Mouse (Mus musculus) hindbrain, postnatal 0 days (tissue): ENCODE data around the gene Mad1l1. TPM values are rescaled to one million over a fixed set of nuclear protein-coding genes. Genes with fewer than 3 reads are reported as not detected.
A peak's percentile ranks its signal among the peaks of the same experiment; 100 is the strongest.

Experiments
- ATAC-seq: fragments of 200-750 bp; cut with Nextera tagmentation; 2 replicates; pipeline ENCODE4 v1.8.0; 2017; ENCODE audit warnings: mild to moderate bottlenecking, moderate TSS enrichment, moderate library complexity
- DNase-seq: peaks from one replicate; pipeline ENCODE4 v3.0.0-alpha.2; 2015; ENCODE audit warnings: low spot score
- H3K27ac ChIP-seq: fragments of 300-500 bp; sonication (generic); 2 replicates; pipeline ENCODE4 v1.5.1; 2014; ENCODE audit warnings: mild to moderate bottlenecking
- H3K27me3 ChIP-seq: fragments of 300-500 bp; sonication (generic); 2 replicates; pipeline ENCODE4 v1.6.1; 2014; ENCODE audit warnings: low read length, mixed read lengths; ENCODE audit not compliant: insufficient read depth
- H3K36me3 ChIP-seq: fragments of 300-500 bp; sonication (generic); 2 replicates; pipeline ENCODE4 v1.6.1; 2014; ENCODE audit warnings: low read length, mixed read lengths; ENCODE audit not compliant: insufficient read depth
- H3K4me1 ChIP-seq: fragments of 300-500 bp; sonication (generic); 2 replicates; pipeline ENCODE4 v1.6.1; 2014; ENCODE audit warnings: antibody characterized with exemption, low read length, mixed read lengths; ENCODE audit not compliant: insufficient read depth
- H3K4me2 ChIP-seq: fragments of 300-500 bp; sonication (generic); 2 replicates; pipeline ENCODE4 v1.6.1; 2014; ENCODE audit warnings: low read depth, mild to moderate bottlenecking, low read length, moderate library complexity, mixed read lengths
- H3K4me3 ChIP-seq: fragments of 300-500 bp; sonication (generic); 2 replicates; pipeline ENCODE4 v1.5.1; 2014; ENCODE audit warnings: low read length
- H3K9ac ChIP-seq: fragments of 300-500 bp; sonication (generic); replicated peaks from 2 replicates; pipeline ENCODE4 v1.6.1; 2014; ENCODE audit warnings: mild to moderate bottlenecking, low read length, moderate library complexity, mixed read lengths
- H3K9me3 ChIP-seq: fragments of 300-500 bp; sonication (generic); 2 replicates; pipeline ENCODE4 v1.6.1; 2016; ENCODE audit warnings: low read length, mixed read lengths
- CTCF ChIP-seq: IDR thresholded peaks from 2 replicates; pipeline ENCODE4 v1.5.1; 2016; ENCODE audit warnings: antibody characterized with exemption, control low read depth, low read depth
- WGBS: fragments of 180-500 bp; shearing (Covaris S2); extraction: QIAGEN DNeasy Blood & Tissue Kit; methylation state at CpG from one replicate; pipeline ENCODE4 v1.1.7; 2014; 5-methylcytosine and 5-hydroxymethylcytosine counted together
- polyA plus RNA-seq: library from polyadenylated mRNA; unstranded; fragments of >200 nt; fragmentation: Nextera tagmentation; extraction: Ambion mirVana; gene quantifications from 2 replicates; pipeline ENCODE4 v1.2.1, GENCODE M21; 2015
- total RNA-seq: library from RNA; depleted of rRNA; stranded (reverse); fragments of >200 nt; gene quantifications from 2 replicates; pipeline ENCODE4 v1.2.3, GENCODE M21; 2014

Mad1l1 gene
- total and polyA plus RNA-seq, 2 experiments from 2014 or later: 29.1 to 30.9 TPM

GRCm38 (mm10) chr5:140101409-140102009 lies 219.8 kb downstream of the Mad1l1 start:
- Histone ChIP-seq H3K27ac (no peak overlapping the region), H3K4me2 (no peak overlapping the region), H3K9me3 (no peaks in the 10 kb centered on the region), H3K9ac (no peak overlapping the region), H3K4me3 (no peak overlapping the region), H3K36me3 (no peaks in the 10 kb centered on the region), H3K27me3 (no peaks in the 10 kb centered on the region), H3K4me1 (no peaks in the 10 kb centered on the region; the same call in 1 of the 2 replicates)
- TF ChIP-seq CTCF: no peak
- DNase-seq: no peak
- ATAC-seq: no peak
- 57% methylated on average over 14 of the region's 14 CpGs for WGBS

DNA sequence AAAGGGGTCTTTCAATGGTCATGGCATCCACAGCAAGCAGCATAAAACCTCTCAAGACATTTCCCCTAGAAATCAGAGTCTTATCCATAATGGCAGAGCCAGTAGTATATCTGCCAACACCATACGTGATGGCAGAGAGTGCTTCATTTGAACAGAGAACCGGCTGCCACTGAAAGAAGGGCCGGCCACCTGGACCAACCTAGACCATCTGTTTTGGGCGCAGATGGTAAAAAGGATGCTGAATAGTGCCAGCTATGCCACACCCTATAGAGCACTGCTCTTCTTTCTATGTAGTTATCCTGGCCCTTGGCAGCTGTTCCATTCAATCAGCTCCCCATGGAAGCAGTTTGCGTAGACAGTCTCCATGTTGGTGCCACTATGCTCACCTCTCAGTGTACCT lies 222.6 kb downstream of the Mad1l1 start:
- 69% methylated on average over 5 of the region's 5 CpGs for WGBS
- TF ChIP-seq CTCF: no peak
- no peaks in the 10 kb centered on the region; the same call in 1 of the 2 replicates for H3K4me1 ChIP-seq
- DNase-seq (peak; percentile 48), ATAC-seq (no peak)
- no peak overlapping the region for H3K4me2 ChIP-seq
- no peaks in the 10 kb centered on the region for H3K36me3 ChIP-seq
- no peak overlapping the region for H3K4me3 ChIP-seq
- no peak overlapping the region for H3K9ac ChIP-seq
- no peaks in the 10 kb centered on the region for H3K27me3 ChIP-seq
- no peaks in the 10 kb centered on the region for H3K9me3 ChIP-seq
- no peak overlapping the region for H3K27ac ChIP-seq

DNA sequence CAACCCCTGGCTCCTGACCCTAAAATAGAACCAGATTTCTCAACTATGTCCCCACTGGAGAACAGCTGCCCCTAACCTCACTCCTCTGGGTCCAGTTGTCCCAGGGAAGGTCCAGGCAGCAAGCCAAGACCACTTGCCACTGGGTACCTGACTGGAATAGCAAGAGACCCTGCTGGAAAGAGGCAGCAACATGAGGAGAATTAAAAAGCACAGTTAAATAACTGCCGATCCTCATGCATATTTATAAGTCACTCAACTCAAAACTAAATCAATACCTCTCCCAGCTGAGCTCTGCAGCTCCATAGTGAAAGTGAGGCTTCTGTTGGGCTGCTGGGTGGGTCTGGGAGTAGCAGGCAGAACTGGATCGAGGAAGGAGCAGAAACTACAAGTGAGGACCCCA lies 226.1 kb downstream of the Mad1l1 start:
- ATAC-seq: peak; percentile 75
- H3K27me3 ChIP-seq: no peaks in the 10 kb centered on the region
- H3K4me2 ChIP-seq: no peak overlapping the region
- no peaks in the 10 kb centered on the region for H3K9me3 ChIP-seq
- H3K4me1 ChIP-seq: peaks cover 24% of the 10 kb centered on the region
- 17% methylated on average over 2 of the region's 2 CpGs for WGBS
- H3K27ac ChIP-seq: no peak overlapping the region
- no peak overlapping the region for H3K9ac ChIP-seq
- DNase-seq: peak; percentile 90
- no peak overlapping the region for H3K4me3 ChIP-seq
- H3K36me3 ChIP-seq: no peaks in the 10 kb centered on the region
- TF ChIP-seq CTCF: no peak

DNA sequence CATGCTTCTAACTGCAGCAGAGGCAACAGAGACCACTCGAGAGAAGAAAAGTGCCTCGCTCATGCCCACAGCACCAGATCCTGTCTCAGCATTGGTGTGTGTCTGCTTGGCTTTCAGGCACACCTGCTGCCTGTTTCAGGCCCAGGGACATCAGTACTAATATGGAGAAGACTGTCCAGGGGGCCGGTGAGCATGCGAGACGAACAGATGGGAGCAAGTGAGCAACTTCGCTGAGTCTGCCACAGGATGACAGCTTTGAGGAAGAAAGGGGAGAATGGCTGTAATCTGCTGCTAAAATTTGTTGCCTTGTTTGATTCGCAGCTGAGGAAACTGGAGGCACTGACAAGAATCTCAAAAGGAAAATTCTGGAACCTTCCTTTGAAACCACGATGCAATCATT lies 227.9 kb downstream of the Mad1l1 start:
- Histone ChIP-seq H3K4me2 (no peak overlapping the region), H3K36me3 (no peaks in the 10 kb centered on the region), H3K4me1 (peaks cover 24% of the 10 kb centered on the region), H3K4me3 (no peak overlapping the region), H3K9me3 (no peaks in the 10 kb centered on the region), H3K9ac (no peak overlapping the region), H3K27me3 (no peaks in the 10 kb centered on the region), H3K27ac (no peak overlapping the region)
- DNase-seq: no peak
- ATAC-seq: no peak
- no peak for TF ChIP-seq CTCF
- WGBS: 55% methylated on average over 8 of the region's 8 CpGs

DNA sequence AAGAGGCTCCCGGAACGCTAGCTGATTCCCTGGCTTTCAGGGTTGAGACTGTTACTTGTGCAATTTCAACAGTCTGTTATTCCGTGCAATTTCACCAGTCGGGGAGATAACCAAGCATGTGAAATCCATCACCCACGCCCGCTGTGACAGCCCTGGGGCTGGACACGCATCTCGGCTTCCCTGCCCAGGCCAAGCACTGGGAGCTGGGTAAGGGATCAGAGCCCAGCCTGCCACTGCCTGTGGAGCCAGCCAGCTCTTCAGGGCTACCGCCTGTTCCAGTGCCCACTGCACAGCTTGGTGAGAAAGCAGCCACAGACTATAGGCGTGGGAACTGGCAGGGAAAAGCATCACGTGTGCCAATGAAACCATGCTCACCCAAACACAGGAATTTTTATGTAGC lies 229.8 kb downstream of the Mad1l1 start:
- DNase-seq (peak; percentile 64), ATAC-seq (peak; percentile 69)
- Histone ChIP-seq H3K27me3 (no peaks in the 10 kb centered on the region), H3K27ac (peak overlapping the region; percentile 32; the same call in 1 of the 2 replicates), H3K9me3 (no peaks in the 10 kb centered on the region), H3K36me3 (no peaks in the 10 kb centered on the region), H3K4me2 (no peak overlapping the region), H3K4me3 (no peak overlapping the region), H3K4me1 (peaks cover 24% of the 10 kb centered on the region), H3K9ac (no peak overlapping the region)
- TF ChIP-seq CTCF: no peak
- WGBS: 18% methylated on average over 11 of the region's 11 CpGs

GRCm38 (mm10) chr5:140089263-140089662 lies 232.1 kb downstream of the Mad1l1 start:
- Histone ChIP-seq H3K27ac (no peak overlapping the region), H3K4me3 (no peak overlapping the region), H3K9me3 (no peaks in the 10 kb centered on the region), H3K27me3 (no peaks in the 10 kb centered on the region), H3K4me1 (peaks cover 24% of the 10 kb centered on the region), H3K36me3 (no peaks in the 10 kb centered on the region), H3K4me2 (no peak overlapping the region), H3K9ac (no peak overlapping the region)
- no peak for DNase-seq
- TF ChIP-seq CTCF: no peak
- ATAC-seq: no peak

GRCm38 (mm10) chr5:140087242-140087641 lies 234.1 kb downstream of the Mad1l1 start:
- no peak overlapping the region for H3K9ac ChIP-seq
- no peak for ATAC-seq
- H3K4me2 ChIP-seq: no peak overlapping the region
- peaks cover 14% of the 10 kb centered on the region for H3K4me1 ChIP-seq
- H3K9me3 ChIP-seq: no peaks in the 10 kb centered on the region
- no peaks in the 10 kb centered on the region for H3K27me3 ChIP-seq
- H3K36me3 ChIP-seq: no peaks in the 10 kb centered on the region
- H3K4me3 ChIP-seq: no peak overlapping the region
- 74% methylated on average over 7 of the region's 7 CpGs for WGBS
- no peak overlapping the region for H3K27ac ChIP-seq
- DNase-seq: no peak
- no peak for TF ChIP-seq CTCF
